In genomic region chr3:153701172-153701571, GRCm38 (mm10) we compare ENCODE assay signal across 22 mouse cellular contexts. TPM values are rescaled to one million over a fixed set of nuclear protein-coding genes. Genes with fewer than 3 reads are reported as not detected.
A peak's percentile ranks its signal among the peaks of the same experiment; 100 is the strongest.
DNase-seq lines count a peak whose midpoint lies in the region; ATAC-seq and TF ChIP-seq lines count a peak whose summit lies in the region.
"Had no signal": no experiment of that assay in that cellular context is flagged by ENCODE, and none has a peak within 500 bp of the region (broad histone marks: within the 10 kb centered on the region; RNA-seq: fewer than 3 reads in every experiment).

No protein-coding gene starts in this region.

- H3K9ac ChIP-seq in heart, embryonic 13.5 days = 0 out of 2 replicates have a peak overlapping the region, but pooled peaks have one; percentile 20
- H3K9ac ChIP-seq in midbrain, embryonic 14.5 days (replicated peaks; ENCODE audit: low read length) = no peak overlapping the region
- peak overlapping the region; percentile 43 for H3K9ac ChIP-seq in liver, embryonic 14.5 days (replicated peaks)
- H3K9ac ChIP-seq: forebrain, embryonic 13.5 days; midbrain, embryonic 15.5 days had no signal

- H3K36me3 ChIP-seq in heart, embryonic 13.5 days = no peaks in the 10 kb centered on the region
- no peaks in the 10 kb centered on the region for H3K36me3 ChIP-seq in midbrain, embryonic 10.5 days
- H3K36me3 ChIP-seq in midbrain, embryonic 14.5 days (ENCODE audit: control insufficient read depth, insufficient read depth, low read length) = no peaks in the 10 kb centered on the region
- H3K36me3 ChIP-seq in liver, embryonic 14.5 days (replicated peaks; ENCODE audit: control insufficient read depth, insufficient read depth, low read depth) = no peaks in the 10 kb centered on the region; the same call in 1 of the 2 replicates
- H3K36me3 ChIP-seq: midbrain, embryonic 15.5 days had no signal

- WGBS in heart, embryonic 13.5 days = 48% methylated on average over 7 of the region's 7 CpGs
- WGBS in midbrain, embryonic 10.5 days = 76% methylated on average over 7 of the region's 7 CpGs
- 89% methylated on average over 7 of the region's 7 CpGs for WGBS in midbrain, embryonic 14.5 days
- 30% methylated on average over 7 of the region's 7 CpGs for WGBS in liver, embryonic 14.5 days (ENCODE audit: insufficient replicate concordance)

- ATAC-seq in heart, embryonic 13.5 days (ENCODE audit: extremely low read depth, insufficient number of reproducible peaks, low FRiP score, low TSS enrichment) = no peak
- ATAC-seq in midbrain, embryonic 14.5 days (ENCODE audit: low FRiP score, low TSS enrichment) = no peak
- peak; percentile 50; the same call in 1 of the 2 replicates for ATAC-seq in liver, embryonic 14.5 days (ENCODE audit: insufficient read depth)
- ATAC-seq in granulocyte monocyte progenitor cell, adult 5-6 weeks (replicated peaks; ENCODE audit: poor library complexity, severe bottlenecking) = no peak
- ATAC-seq: activated CD4-positive, CD25-positive, alpha-beta regulatory T cell, adult 4 months; forebrain, embryonic 13.5 days; inflammation-experienced regulatory T-cells, adult 6 months; midbrain, embryonic 15.5 days; Patski had no signal

- H3K4me3 ChIP-seq in heart, embryonic 13.5 days = no peak overlapping the region
- H3K4me3 ChIP-seq in midbrain, embryonic 10.5 days = no peak overlapping the region
- no peak overlapping the region for H3K4me3 ChIP-seq in midbrain, embryonic 14.5 days (replicated peaks; ENCODE audit: low read depth, low read length)
- H3K4me3 ChIP-seq in liver, embryonic 14.5 days (ENCODE audit: insufficient read depth in 1 of 2, low read depth in 2 of 2, low read length in 2 of 2) = no peak overlapping the region
- H3K4me3 ChIP-seq: forebrain, embryonic 13.5 days; midbrain, embryonic 15.5 days had no signal

- peak; percentile 60 for TF ChIP-seq EP300 in liver, embryonic 14.5 days (IDR thresholded peaks at IDR 0.05; ENCODE audit: low read depth)

- H3K4me1 ChIP-seq in heart, embryonic 13.5 days = peaks cover 46% of the 10 kb centered on the region
- peaks cover 48% of the 10 kb centered on the region for H3K4me1 ChIP-seq in midbrain, embryonic 10.5 days
- no peaks in the 10 kb centered on the region for H3K4me1 ChIP-seq in midbrain, embryonic 14.5 days (ENCODE audit: control insufficient read depth, insufficient read depth, low read length)
- H3K4me1 ChIP-seq in liver, embryonic 14.5 days (replicated peaks; ENCODE audit: control insufficient read depth in 2 of 2, insufficient read depth in 2 of 2, low read length in 1 of 2) = peaks cover 8 to 15% of the 10 kb centered on the region in 2 experiments

- DNase-seq in heart, adult 11 months = no peak
- no peak for DNase-seq in midbrain, embryonic 10.5 days (ENCODE audit: low spot score)
- no peak for DNase-seq in midbrain, embryonic 14.5 days
- no peak for DNase-seq in liver, embryonic 14.5 days (ENCODE audit: low read depth in 3 of 3, low spot score in 3 of 3)
- DNase-seq in urinary bladder, postnatal 4 days (ENCODE audit: low spot score in 2 of 2) = no peak
- DNase-seq: adrenal gland, postnatal 25 days; B cell, adult 2 months; cerebellum, adult 9-11 months; gastrocnemius, postnatal 25 days; kidney, postnatal 14 days; layer of hippocampus, adult 9-11 months; lung, adult 2 months; right cerebral cortex, postnatal 4 days; thymus, postnatal 4 days had no signal

- peaks cover 6% of the 10 kb centered on the region; the same call in 1 of the 2 replicates for H3K27me3 ChIP-seq in heart, embryonic 13.5 days (replicated peaks)
- no peaks in the 10 kb centered on the region for H3K27me3 ChIP-seq in midbrain, embryonic 10.5 days (ENCODE audit: low read depth, poor library complexity, severe bottlenecking)
- H3K27me3 ChIP-seq in midbrain, embryonic 14.5 days (ENCODE audit: control insufficient read depth, insufficient read depth, low read length) = no peaks in the 10 kb centered on the region
- no peaks in the 10 kb centered on the region for H3K27me3 ChIP-seq in liver, embryonic 14.5 days (ENCODE audit: control insufficient read depth, insufficient read depth, low read length)
- H3K27me3 ChIP-seq: forebrain, embryonic 13.5 days; midbrain, embryonic 15.5 days; Patski had no signal

- H3K9me3 ChIP-seq in heart, embryonic 13.5 days = no peaks in the 10 kb centered on the region
- no peaks in the 10 kb centered on the region for H3K9me3 ChIP-seq in midbrain, embryonic 10.5 days (replicated peaks)
- no peaks in the 10 kb centered on the region for H3K9me3 ChIP-seq in midbrain, embryonic 14.5 days (ENCODE audit: control insufficient read depth, low read length)
- no peaks in the 10 kb centered on the region for H3K9me3 ChIP-seq in liver, embryonic 14.5 days (ENCODE audit: control insufficient read depth, low read length)
- H3K9me3 ChIP-seq: forebrain, embryonic 13.5 days; midbrain, embryonic 15.5 days had no signal

- H3K27ac ChIP-seq in heart, embryonic 13.5 days (replicated peaks) = no peak overlapping the region
- peak overlapping the region; percentile 33; the same call in 1 of the 2 replicates for H3K27ac ChIP-seq in midbrain, embryonic 10.5 days (replicated peaks)
- no peak overlapping the region for H3K27ac ChIP-seq in midbrain, embryonic 14.5 days (replicated peaks; ENCODE audit: low read depth, low read length)
- peak overlapping the region; percentile 21 for H3K27ac ChIP-seq in liver, embryonic 14.5 days
- H3K27ac ChIP-seq: forebrain, embryonic 13.5 days; macrophage; midbrain, embryonic 15.5 days had no signal

- 0 out of 2 replicates have a peak, but pooled peaks have one; percentile 10 for TF ChIP-seq CTCF in liver, embryonic 14.5 days (IDR thresholded peaks at IDR 0.05; ENCODE audit: low read depth)

- H3K4me2 ChIP-seq in heart, embryonic 13.5 days = no peak overlapping the region
- H3K4me2 ChIP-seq in midbrain, embryonic 14.5 days (ENCODE audit: low read length) = no peak overlapping the region
- peak overlapping the region; percentile 34; the same call in 1 of the 2 replicates for H3K4me2 ChIP-seq in liver, embryonic 14.5 days (ENCODE audit: low read depth)
- H3K4me2 ChIP-seq: forebrain, embryonic 13.5 days; midbrain, embryonic 15.5 days had no signal

RNA-seq across cellular contexts. Expression of gene St6galnac3, which starts 23.8 kb away (rescaled TPM):
- polyA plus RNA-seq in heart, embryonic 13.5 days (2015; fragmentation: Nextera tagmentation; extraction: Ambion mirVana) = 21.7 and 24.8 TPM in 2 replicates
- polyA plus RNA-seq in midbrain, embryonic 10.5 days (2016; fragmentation: Nextera tagmentation; extraction: Ambion mirVana) = 33.4 and 33.6 TPM in 2 replicates
- polyA plus RNA-seq in midbrain, embryonic 14.5 days (2014; fragmentation: Nextera tagmentation; extraction: Ambion mirVana) = 21.4 and 26.6 TPM in 2 replicates
- polyA plus RNA-seq in liver, embryonic 14.5 days (2012; rRNA removed) = 0.74 and 2.9 TPM in 2 replicates
- polyA plus RNA-seq in liver, embryonic 14.5 days (2014; fragmentation: Nextera tagmentation; extraction: Ambion mirVana) = 5.7 and 8.5 TPM in 2 replicates
- total RNA-seq in granulocyte monocyte progenitor cell, adult 5-6 weeks (2014; fragmentation: Nextera tagmentation) = 2.6 and 4.2 TPM in 2 replicates
- 0.31 and 0.90 TPM in 2 replicates for total RNA-seq in granulocyte monocyte progenitor cell, adult 5-6 weeks (2017)

Comparison
In these comparisons a context has a peak if more than half of its experiments do, and no peak if none do; other contexts are left out.
1. H3K27ac ChIP-seq: peak in midbrain, embryonic 10.5 days (single experiment) and liver, embryonic 14.5 days (single experiment); none in heart, embryonic 13.5 days (single experiment) and midbrain, embryonic 14.5 days (single experiment).